Mouse (Mus musculus): ENCODE measurements around the gene Gm47995. TPM values are rescaled to one million over a fixed set of nuclear protein-coding genes. Genes with fewer than 3 reads are reported as not detected.
"Not testable (repeated sequence)": the region's sequence is repeated elsewhere in the genome, so short reads cannot be mapped to it uniquely, and the experiment has no call there.

The Gm47995 gene
- total RNA-seq, 2 experiments from 2014 or later, result not detected

- ATAC-seq (replicated peaks; ENCODE audit: poor library complexity), result not testable (repeated sequence)
These were observed 12.1 kb upstream of the Gm47995 start for GRCm38 (mm10) chr1:151186186-151186585.

DNA sequence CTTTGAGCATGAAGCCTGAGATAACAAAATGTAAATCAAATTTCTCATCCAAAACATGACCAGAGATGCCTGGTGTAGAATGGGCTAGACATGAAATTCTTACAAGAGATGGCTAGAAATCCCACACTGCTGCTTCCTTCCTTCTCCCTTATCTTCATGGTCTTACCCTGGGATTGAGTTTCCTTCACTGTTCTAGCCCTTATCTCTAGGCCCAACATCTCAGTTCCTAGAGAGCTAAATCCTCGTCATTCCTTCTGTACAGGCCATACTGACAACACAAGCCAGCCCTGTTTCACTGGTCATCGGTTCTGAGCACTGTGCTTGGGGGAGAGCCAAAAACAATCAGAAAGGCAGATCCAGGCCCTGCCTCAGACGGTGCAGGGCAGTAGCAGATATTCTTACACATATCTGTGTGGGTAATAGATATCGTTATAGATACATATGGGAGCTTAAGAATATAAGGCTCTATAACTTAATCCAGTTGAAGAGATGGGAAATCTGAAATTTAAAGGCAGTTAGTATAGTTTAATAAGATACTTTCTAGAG lies 11.3 kb upstream of the Gm47995 start:
- peak; percentile 34; the same call in 1 of the 2 replicates for ATAC-seq (replicated peaks; ENCODE audit: poor library complexity)

- no peak for ATAC-seq (replicated peaks; ENCODE audit: poor library complexity)
These were observed 9.8 kb upstream of the Gm47995 start for GRCm38 (mm10) chr1:151188469-151188868.

GRCm38 (mm10) chr1:151192075-151192474 lies 6.2 kb upstream of the Gm47995 start, which contains the start of gene Gm8947:
Gene Gm8947 (plus strand): TSS chr1:151192376.
- peak; percentile 70 for ATAC-seq (replicated peaks; ENCODE audit: poor library complexity)

DNA sequence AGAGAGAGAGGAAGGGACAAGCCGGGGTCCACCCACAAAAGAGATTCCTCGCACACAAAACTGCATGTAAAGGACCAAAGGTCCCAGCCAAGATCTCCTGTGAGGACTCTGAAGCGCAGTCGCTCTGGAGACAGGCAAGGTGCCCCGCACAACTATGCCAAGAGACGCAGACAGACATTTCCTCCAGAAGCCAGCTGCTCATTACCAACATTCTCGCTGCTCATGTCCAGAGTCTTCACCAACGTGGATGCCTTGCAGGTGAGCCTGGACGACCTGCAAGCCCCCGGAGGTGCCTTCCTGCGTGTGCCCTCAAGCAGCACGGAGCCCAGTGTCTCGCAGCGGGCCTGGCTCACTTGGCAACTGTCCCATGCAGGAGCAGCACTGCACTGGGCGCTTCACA lies 5.5 kb upstream of the Gm47995 start:
- not testable (repeated sequence) for ATAC-seq (replicated peaks; ENCODE audit: poor library complexity)

DNA sequence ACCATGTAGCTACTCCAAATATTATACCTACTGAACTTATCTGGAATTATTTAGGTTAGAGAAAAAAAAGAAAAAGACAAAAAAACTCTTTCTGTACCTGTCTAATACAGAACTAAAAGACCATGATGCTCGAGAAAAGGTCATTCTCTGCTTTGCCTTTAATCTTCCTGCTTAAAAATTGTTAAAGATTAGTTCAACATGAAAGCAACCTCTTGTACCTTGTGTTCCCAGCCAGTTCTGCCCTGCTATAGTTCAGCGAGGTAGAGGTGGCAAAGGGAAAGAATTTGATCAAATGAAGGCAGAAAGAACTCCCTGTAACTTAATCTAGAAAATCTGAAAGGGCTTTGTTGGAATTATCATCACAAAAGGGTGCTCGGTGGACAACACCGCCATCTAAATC lies 2.3 kb upstream of the Gm47995 start:
- not testable (repeated sequence) for ATAC-seq (replicated peaks; ENCODE audit: poor library complexity)

- peak; percentile 31 for ATAC-seq (replicated peaks; ENCODE audit: poor library complexity)
These were observed 1.6 kb upstream of the Gm47995 start for GRCm38 (mm10) chr1:151196690-151197089.

GRCm38 (mm10) chr1:151200620-151201019 lies 2.4 kb downstream of the Gm47995 start:
- ATAC-seq (replicated peaks; ENCODE audit: poor library complexity), result not testable (repeated sequence)

DNA sequence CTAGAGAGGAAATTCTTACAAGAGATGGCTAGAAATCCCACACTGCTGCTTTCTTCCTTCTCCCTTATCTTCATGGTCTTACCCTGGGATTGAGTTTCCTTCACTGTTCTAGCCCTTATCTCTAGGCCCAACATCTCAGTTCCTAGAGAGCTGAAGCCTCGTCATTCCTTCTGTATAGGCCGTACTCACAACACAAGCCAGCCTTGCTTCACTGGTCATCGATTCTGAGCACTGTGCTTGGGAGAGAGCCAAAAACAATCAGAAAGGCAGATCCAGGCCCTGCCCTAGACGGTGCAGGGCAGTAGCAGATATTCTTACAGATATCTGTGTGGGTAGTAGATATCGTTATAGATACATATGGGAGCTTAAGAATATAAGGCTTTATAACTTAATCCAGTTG lies 4.5 kb downstream of the Gm47995 start:
- ATAC-seq (replicated peaks; ENCODE audit: poor library complexity), result peak; percentile 69

DNA sequence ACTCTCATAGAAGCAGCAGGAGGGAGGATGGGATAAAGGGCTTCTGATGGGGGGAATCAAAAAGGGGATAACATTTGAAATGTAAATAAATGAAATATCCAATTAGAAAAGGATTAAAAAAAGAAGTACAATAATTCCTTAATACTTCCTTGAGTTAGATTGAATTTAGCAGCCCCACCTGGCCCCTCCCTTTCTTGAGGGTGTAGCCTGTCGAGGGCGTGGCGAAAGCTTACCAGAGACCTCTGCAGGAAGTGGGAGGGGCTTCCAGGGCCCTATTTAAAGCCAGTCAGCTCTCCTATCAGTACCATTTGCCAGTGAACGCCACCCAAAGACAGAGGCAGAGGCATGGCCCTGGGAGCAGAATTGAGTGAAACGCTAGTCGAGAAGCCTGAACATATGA lies 5.6 kb downstream of the Gm47995 start, which contains the start of gene 3110040M04Rik:
Gene 3110040M04Rik (plus strand): TSS at position 304 of the 400 bp plus-strand sequence.
- peak; percentile 55; the same call in 1 of the 2 replicates for ATAC-seq (replicated peaks; ENCODE audit: poor library complexity)

GRCm38 (mm10) chr1:151208493-151208892 lies 10.2 kb downstream of the Gm47995 start:
- ATAC-seq (replicated peaks; ENCODE audit: poor library complexity), result peak; percentile 75

DNA sequence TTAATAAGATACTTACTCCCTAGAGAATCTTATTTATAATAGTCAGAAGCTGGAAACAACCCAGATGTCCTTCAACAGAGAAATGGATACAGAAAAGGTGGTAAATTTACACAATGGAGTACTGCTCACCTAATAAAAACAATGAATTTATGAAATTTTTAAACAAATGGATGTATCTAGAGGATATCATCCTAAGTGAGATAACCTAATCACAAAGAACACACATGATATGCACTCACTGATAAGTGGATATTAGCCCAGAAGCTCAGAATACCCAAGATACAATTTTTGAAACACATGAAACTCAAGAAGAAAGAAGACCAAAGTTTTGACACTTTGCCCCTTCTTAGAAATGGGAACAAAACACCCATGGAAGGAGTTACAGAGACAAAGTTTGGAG lies 10.7 kb downstream of the Gm47995 start:
- not testable (repeated sequence) for ATAC-seq (replicated peaks; ENCODE audit: poor library complexity)

GRCm38 (mm10) chr1:151209824-151210355 lies 11.6 kb downstream of the Gm47995 start, which contains the start of gene Gm47996:
Gene Gm47996 (plus strand): TSS chr1:151210131.
- ATAC-seq (replicated peaks; ENCODE audit: poor library complexity), result peak; percentile 65

- ATAC-seq (replicated peaks; ENCODE audit: poor library complexity), result not testable (repeated sequence)
These were observed 13.4 kb downstream of the Gm47995 start for GRCm38 (mm10) chr1:151211666-151212065.

DNA sequence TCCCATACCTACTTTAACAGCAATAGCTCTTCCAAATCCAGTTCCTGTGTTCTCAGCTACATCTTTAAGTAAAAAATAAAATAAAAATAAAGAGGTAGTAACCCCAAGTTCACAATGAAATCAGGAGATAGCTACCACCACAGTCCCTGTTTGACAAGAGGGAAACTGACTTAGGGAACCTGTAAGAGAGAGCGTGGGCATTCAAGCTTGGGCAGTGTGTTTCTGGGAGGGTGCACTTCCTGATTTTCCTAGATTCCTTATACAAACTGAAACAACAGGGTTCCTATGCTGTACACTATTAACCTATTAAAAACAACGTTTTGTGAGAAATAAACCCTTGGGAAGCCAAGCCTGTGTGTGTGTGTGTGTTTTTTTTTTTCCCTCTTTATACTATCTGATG lies 16.6 kb downstream of the Gm47995 start:
- ATAC-seq (replicated peaks; ENCODE audit: poor library complexity), result peak; percentile 60

DNA sequence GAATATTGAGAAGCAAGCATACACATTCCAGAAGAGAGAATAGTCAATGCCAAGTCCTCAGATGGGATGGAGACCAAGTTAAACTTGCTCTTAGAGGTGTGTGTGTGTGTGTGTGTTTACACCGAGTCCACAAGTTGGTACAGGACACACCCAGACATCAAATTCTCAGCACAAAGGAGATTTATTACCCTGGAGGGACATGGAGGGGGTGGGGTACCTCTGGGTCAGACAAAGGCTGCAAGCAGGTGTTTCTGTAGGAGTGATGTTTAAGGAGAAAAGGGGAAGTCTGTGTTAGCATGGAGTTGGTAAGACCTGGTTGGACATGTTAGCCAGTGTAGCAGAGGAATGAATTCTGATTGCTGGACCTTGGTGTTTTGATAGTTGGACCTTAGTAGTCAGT lies 17.7 kb downstream of the Gm47995 start:
- no peak for ATAC-seq (replicated peaks; ENCODE audit: poor library complexity)

DNA sequence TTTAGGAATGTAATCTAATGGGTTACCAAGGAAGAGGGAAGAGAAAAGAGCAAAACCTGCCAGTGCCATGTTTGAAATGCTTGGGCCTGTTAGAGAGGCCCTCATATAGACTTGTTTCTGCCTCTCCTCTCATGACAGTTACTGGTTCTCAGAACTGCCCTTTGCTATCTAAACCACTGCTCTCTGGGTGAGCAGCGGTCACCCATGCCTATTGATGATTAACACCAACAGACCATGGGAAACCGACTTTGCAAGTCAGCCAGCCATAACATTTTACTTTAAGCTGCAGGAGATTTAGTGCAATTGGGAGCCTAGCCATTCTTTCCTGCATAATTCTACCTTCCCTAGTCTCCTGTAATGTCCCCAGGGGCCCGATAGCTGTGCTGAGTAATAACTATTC lies 18.2 kb downstream of the Gm47995 start:
- no peak for ATAC-seq (replicated peaks; ENCODE audit: poor library complexity)

DNA sequence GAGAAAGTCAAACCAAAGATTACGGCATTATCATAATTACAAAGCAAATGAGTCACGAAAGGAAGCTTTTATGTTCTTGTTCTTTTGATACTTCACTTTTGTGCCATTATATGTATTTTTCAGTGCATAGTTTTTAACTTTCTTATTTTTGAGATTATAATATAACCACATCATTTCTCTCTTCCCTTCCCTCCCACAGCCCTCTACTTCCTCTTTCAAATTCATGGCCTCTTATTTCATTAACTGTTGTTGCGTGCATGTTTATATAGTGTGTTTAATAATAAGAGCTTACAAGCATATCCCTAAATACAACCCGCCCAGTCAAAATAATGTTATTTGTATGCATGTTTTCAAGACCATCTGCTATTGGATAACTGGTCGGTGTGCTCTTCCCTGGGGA lies 20.8 kb downstream of the Gm47995 start:
- ATAC-seq (replicated peaks; ENCODE audit: poor library complexity), result peak; percentile 54; the same call in 1 of the 2 replicates

DNA sequence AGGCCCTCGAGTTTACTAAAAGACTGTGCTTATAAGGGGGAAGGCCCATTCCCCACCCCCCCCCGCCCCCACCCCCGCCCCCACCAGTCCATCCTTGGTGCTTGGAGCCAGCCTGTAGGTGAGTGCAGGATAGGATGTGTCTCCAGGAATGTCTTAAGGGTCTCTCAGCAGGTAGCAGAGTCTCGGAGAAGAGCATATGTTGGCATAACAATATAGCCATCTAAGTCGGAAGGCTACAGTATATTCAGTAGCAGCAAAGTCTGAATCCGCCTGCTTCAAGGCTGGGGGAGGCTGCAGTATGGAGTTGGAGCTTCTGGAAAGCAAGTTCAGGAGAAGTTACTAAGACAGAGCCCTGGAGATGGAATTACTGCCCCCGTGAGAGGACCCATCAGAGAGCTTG lies 21.9 kb downstream of the Gm47995 start:
- ATAC-seq (replicated peaks; ENCODE audit: poor library complexity), result no peak

DNA sequence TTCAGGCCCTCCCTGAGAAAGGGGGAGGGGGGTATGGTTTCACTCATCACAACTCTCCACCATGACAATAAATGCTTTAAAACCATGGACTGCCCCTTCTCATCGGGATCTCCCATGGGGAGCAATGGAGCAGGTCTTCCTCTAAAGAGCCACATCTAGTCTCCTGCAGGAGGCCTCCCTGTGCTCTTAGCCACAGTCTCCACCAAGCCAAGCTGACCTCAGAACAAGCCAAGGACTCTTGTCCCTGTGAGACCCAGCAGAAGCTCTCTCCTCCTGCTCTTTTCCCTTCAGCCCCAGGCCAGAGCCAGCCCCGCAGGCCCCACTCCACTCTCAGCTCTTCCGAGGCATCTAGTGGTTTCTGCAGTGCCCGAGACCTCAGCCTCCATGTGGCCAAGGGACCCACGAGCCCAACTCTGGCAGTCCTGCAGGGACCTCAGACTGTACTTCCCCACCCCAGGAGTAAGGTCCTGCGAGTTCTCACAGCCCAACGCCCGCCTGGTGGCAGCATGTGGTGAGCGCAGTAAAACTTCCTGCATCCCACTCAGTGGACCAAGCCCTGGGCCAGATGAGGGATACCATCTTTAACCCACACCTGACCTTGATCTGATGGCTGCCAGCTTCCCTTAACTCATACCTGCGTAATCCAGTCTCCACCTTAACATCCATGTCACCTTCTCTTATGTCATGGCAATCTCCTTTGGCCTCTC lies 24.5 kb downstream of the Gm47995 start:
- ATAC-seq (replicated peaks; ENCODE audit: poor library complexity), result peak; percentile 39; the same call in 1 of the 2 replicates

DNA sequence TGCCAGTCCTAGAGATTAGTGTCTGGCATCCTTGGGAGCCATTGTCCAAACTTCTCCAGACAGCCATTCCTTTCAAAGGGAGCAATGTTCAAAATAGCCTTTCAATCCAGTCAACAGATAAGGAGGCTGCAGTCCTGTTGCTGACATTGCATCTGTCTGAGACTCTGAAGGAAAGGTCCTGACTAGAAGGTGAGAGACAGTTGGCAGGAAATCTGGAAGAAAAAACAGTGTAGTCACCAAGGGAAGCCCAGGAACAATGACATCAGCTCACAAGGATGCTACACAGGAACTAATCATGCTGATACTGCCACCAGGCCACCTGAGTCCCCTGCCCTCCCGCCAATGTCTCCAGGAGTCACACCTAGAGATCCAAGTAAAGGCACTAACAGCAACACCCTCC lies 25.1 kb downstream of the Gm47995 start:
- no peak for ATAC-seq (replicated peaks; ENCODE audit: poor library complexity)

DNA sequence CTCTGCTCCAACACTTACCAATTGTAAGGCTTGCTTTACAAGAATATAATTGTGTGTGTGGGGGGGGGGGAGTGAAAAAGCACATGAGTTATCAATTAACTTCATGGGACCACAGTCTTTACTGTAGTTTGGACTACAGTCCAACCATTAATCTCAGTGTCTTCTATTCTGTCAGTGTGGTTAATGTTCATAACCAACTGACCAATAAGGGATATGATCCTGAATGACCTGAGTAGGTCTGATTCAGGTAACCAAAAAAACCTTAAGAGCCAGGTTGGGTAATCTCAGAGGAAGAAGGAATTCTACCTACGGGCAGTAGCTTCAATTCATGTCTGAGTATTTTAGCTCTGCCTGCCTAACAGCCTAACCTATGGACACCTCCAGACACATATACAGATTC lies 26.3 kb downstream of the Gm47995 start:
- no peak for ATAC-seq (replicated peaks; ENCODE audit: poor library complexity)
